Mouse (Mus musculus) testis, adult 2 months (tissue): ENCODE results near the gene Slc4a11. TPM values are rescaled to one million over a fixed set of nuclear protein-coding genes. Genes with fewer than 3 reads are reported as not detected.

Experiments used
- H3K27ac ChIP-seq: fragments of 200-500 bp; 2 replicates; pipeline ENCODE4 v1.5.1; 2012; ENCODE audit warnings: low read depth, low read length; ENCODE audit not compliant: control insufficient read depth, insufficient read depth
- H3K27me3 ChIP-seq: fragments of 200-500 bp; 2 replicates; pipeline ENCODE4 v1.6.1; 2012; ENCODE audit warnings: mild to moderate bottlenecking, low read length, moderate library complexity; ENCODE audit not compliant: control insufficient read depth, insufficient read depth
- H3K36me3 ChIP-seq: fragments of 200-500 bp; 2 replicates; pipeline ENCODE4 v1.6.1; 2012; ENCODE audit warnings: mild to moderate bottlenecking, low read length; ENCODE audit not compliant: control insufficient read depth, insufficient read depth
- H3K4me1 ChIP-seq: fragments of 200-500 bp; 2 replicates; pipeline ENCODE4 v1.6.1; 2012; ENCODE audit warnings: low read length; ENCODE audit not compliant: control insufficient read depth, insufficient read depth
- H3K4me3 ChIP-seq: fragments of 200-500 bp; 2 replicates; pipeline ENCODE4 v1.5.1; 2012; ENCODE audit warnings: low read depth, mild to moderate bottlenecking, low read length, moderate library complexity, mixed read lengths; ENCODE audit not compliant: control insufficient read depth
- CTCF ChIP-seq: fragments of 200-500 bp; IDR thresholded peaks from 2 replicates; pipeline ENCODE4 v1.5.1; 2012; ENCODE audit warnings: low read depth, mild to moderate bottlenecking, inconsistent platforms, low read length, moderate library complexity; ENCODE audit not compliant: control insufficient read depth, insufficient read depth, insufficient replicate concordance
- POLR2A ChIP-seq: fragments of 200-500 bp; IDR thresholded peaks from 2 replicates; pipeline ENCODE4 v1.6.1; 2012; ENCODE audit warnings: low read depth, mild to moderate bottlenecking, inconsistent platforms, low read length, moderate library complexity; ENCODE audit not compliant: control insufficient read depth
- polyA plus RNA-seq: library from polyadenylated mRNA; depleted of rRNA; stranded (reverse); fragments of >200 nt; gene quantifications from 2 replicates; pipeline ENCODE4 v1.2.3, GENCODE M21; 2012; rRNA removed

The Slc4a11 gene
- 1.5 and 1.6 TPM in 2 replicates for polyA plus RNA-seq

DNA sequence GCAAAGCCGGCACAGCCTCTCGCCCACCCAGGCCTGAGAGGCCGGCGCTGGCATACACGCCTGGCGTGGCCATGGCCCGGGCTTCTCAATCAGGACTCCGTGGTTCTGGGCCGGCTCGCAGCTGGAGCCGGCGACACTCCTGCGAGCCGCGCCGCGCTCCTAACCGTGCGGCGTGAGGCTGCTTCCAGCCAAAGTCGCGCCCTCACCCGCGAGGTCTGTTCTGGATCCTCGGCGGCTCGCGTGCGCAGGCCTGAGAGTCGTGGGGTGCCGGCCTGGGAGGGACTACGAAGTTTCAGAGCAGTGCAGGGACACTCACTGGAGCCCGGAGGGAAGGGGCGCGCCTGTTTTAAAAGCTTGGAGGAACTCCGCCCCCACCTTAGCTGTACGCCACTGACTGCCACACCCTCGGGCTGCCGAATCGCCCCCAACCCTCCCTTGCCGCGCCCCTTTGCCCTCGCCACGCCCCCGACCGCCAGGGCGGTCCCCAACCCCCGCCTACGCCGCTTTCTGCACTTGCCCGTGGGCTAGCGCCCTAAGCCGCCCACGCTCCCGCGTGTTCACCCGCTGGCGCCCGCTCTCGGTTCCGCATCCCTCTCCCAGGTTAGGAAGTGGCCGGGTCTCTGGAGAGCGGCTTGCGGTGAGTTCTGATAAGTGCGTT, at the start of gene Slc4a11:
Slc4a11 (minus strand) TSS at position 367 of the 658 bp plus-strand sequence.
- H3K27ac ChIP-seq: no peak within 1 kb of the TSS
- TF ChIP-seq CTCF (no peak), POLR2A (no peak)
- peaks cover 16% of the 10 kb centered on the region for H3K4me1 ChIP-seq
- H3K36me3 ChIP-seq: no peaks in the 10 kb centered on the region
- no peaks in the 10 kb centered on the region for H3K27me3 ChIP-seq
- H3K4me3 ChIP-seq: peak within 1 kb of the TSS; percentile 73

DNA sequence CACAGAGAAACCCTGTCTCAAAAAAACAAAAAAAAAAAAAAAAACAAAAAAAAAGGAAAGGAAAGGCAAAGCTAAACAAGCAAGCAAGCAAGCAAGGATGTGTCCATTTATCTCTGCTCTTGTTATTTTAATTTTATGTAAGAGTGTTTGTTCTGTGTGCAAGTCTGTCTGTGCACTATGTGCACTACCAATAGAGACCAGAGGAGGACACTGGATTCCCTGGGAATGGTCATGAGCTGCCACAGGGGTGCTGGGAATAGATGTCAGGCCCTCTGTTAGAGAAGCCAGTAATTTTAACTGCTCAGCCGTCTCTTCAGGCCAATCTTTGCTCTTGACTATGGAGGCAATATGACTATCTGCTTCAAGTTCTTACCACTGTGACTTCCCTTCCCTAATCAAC, 46.3 kb upstream of the Slc4a11 start:
- H3K27me3 ChIP-seq: no peaks in the 10 kb centered on the region
- H3K36me3 ChIP-seq: peaks cover 1% of the 10 kb centered on the region
- H3K27ac ChIP-seq: no peak overlapping the region
- TF ChIP-seq POLR2A (no peak), CTCF (no peak)
- H3K4me1 ChIP-seq: no peaks in the 10 kb centered on the region
- no peak overlapping the region for H3K4me3 ChIP-seq

DNA sequence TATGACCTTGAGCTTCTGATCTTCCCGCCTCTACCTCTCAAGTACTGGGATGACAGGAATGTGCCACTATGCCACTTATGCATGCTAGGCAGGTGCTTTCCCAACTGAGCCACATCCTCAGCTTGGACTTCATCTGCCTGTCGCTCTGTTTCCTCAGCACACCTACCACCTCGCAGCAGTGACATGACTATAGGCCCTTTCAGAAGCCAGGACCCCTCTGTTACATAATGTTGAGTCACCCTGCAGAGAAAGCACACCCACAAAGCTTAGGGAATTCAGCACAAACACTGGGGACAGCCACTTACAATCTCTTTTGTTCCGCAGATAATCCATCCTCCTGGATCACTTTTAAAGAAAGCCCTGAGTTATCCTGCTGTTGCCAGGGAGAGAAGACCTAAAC, 42.8 kb upstream of the Slc4a11 start:
- H3K27me3 ChIP-seq: no peaks in the 10 kb centered on the region
- TF ChIP-seq CTCF: no peak
- TF ChIP-seq POLR2A: no peak
- no peak overlapping the region for H3K27ac ChIP-seq
- peaks cover 1% of the 10 kb centered on the region for H3K36me3 ChIP-seq
- no peak overlapping the region for H3K4me3 ChIP-seq
- H3K4me1 ChIP-seq: no peaks in the 10 kb centered on the region

GRCm38 (mm10) chr2:130738019-130738418, 40.7 kb upstream of the Slc4a11 start:
- Histone ChIP-seq H3K4me3 (no peak overlapping the region), H3K36me3 (peaks cover 1% of the 10 kb centered on the region), H3K4me1 (no peaks in the 10 kb centered on the region)

DNA sequence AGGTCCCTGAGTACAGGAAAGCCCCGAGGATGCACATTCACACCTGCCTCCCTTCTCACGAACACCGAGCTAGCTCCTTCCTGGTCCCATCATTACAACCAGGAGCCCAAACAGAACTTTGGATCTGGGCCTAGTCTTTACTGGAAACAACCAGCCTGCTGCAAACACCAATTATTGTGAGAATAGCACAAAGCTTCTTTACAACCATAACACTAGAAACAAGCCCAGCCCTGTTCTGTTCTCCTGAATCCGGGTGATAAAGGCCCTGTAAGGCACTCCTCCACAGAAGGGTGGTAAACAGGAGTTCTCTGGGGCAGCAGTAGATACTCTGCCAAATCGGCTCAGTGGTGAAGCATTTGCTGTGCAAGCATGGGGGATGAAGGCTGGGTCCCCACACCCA, 38.0 kb upstream of the Slc4a11 start:
- Histone ChIP-seq H3K36me3 (peaks cover 1% of the 10 kb centered on the region), H3K4me1 (no peaks in the 10 kb centered on the region), H3K4me3 (no peak overlapping the region), H3K27me3 (no peaks in the 10 kb centered on the region), H3K27ac (peak overlapping the region; percentile 59)
- TF ChIP-seq CTCF (no peak), POLR2A (no peak)

More at GRCm38 (mm10) chr2:130738019-130738418, 40.7 kb upstream of the Slc4a11 start:
- no peak for TF ChIP-seq POLR2A
- TF ChIP-seq CTCF: no peak
- no peak overlapping the region for H3K27ac ChIP-seq
- no peaks in the 10 kb centered on the region for H3K27me3 ChIP-seq

DNA sequence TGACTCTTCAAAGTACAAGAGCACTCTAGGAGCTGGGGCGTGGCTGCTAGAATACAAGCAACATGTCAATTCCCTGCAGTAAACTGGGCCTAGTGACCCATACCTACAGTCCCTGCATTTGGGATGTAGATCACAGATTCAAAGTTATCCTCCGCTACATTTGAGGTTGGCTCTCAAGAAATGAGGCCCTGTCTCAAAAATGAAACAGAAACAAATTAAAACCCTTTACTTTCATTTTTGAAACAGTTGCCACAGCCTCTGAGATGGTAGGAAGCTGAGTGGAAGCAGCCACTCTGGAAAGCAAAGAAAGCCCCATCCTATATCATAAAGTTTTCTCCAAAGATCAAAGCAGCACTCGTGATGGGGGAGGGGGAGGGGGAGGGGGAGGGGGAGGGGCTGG, 36.1 kb upstream of the Slc4a11 start:
- Histone ChIP-seq H3K4me1 (no peaks in the 10 kb centered on the region), H3K36me3 (peaks cover 1% of the 10 kb centered on the region; the same call in 1 of the 2 replicates)

GRCm38 (mm10) chr2:130731855-130732254, 34.5 kb upstream of the Slc4a11 start:
- Histone ChIP-seq H3K27ac (no peak overlapping the region), H3K36me3 (peaks cover 2% of the 10 kb centered on the region), H3K4me1 (no peaks in the 10 kb centered on the region), H3K4me3 (no peak overlapping the region), H3K27me3 (no peaks in the 10 kb centered on the region)
- TF ChIP-seq CTCF: no peak
- no peak for TF ChIP-seq POLR2A

More for the DNA sequence above, 36.1 kb upstream of the Slc4a11 start:
- Histone ChIP-seq H3K4me3 (no peak overlapping the region), H3K27me3 (no peaks in the 10 kb centered on the region), H3K27ac (no peak overlapping the region)
- TF ChIP-seq POLR2A: no peak
- TF ChIP-seq CTCF: no peak

DNA sequence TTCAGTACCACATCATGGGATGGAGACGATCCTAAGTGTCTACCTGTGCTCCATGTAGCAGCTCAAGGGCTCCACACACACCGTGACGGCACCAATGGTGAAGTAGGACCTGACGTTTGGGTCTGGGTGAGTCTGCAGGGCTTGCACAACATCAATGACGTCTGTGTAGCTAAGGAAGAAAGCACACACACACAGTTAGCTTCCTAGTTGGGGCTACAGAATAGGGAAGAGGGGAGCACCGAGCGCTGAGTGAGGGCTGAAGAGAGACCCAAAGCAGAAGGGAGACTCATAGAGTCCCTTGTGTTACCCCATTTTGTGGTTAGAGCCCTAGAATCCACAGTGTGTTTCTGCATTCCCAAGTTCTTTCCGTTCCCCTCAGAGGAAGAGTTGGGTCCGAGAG, 33.4 kb upstream of the Slc4a11 start:
- TF ChIP-seq CTCF: no peak
- no peak for TF ChIP-seq POLR2A
- no peak overlapping the region for H3K27ac ChIP-seq
- no peaks in the 10 kb centered on the region for H3K4me1 ChIP-seq
- no peak overlapping the region for H3K4me3 ChIP-seq
- peaks cover 3% of the 10 kb centered on the region for H3K36me3 ChIP-seq
- H3K27me3 ChIP-seq: no peaks in the 10 kb centered on the region
